Mouse (Mus musculus) kidney, postnatal 0 days (tissue): Measurements from ENCODE around the gene Srms. TPM values are rescaled to one million over a fixed set of nuclear protein-coding genes. Genes with fewer than 3 reads are reported as not detected.

Source experiments
- ATAC-seq: fragments of 200-750 bp; cut with Nextera tagmentation; replicated peaks from 2 replicates; pipeline ENCODE4 v1.8.0; 2017; ENCODE audit warnings: low read depth, moderate number of reproducible peaks, moderate TSS enrichment, moderate library complexity; ENCODE audit not compliant: low FRiP score
- DNase-seq: peaks from one replicate; pipeline ENCODE4 v3.0.0-alpha.2; 2016; ENCODE audit warnings: low spot score
- H3K27ac ChIP-seq: fragments of 300-500 bp; sonication (generic); 2 replicates; pipeline ENCODE4 v1.5.1; 2014; ENCODE audit warnings: mild to moderate bottlenecking
- H3K27me3 ChIP-seq: fragments of 300-500 bp; sonication (generic); 2 replicates; pipeline ENCODE4 v1.6.1; 2014; ENCODE audit warnings: low read length, mixed read lengths; ENCODE audit not compliant: insufficient read depth
- H3K36me3 ChIP-seq: fragments of 300-500 bp; sonication (generic); 2 replicates; pipeline ENCODE4 v1.6.1; 2014; ENCODE audit warnings: low read length, mixed read lengths; ENCODE audit not compliant: insufficient read depth
- H3K4me1 ChIP-seq: fragments of 300-500 bp; sonication (generic); replicated peaks from 2 replicates; pipeline ENCODE4 v1.6.1; 2014; ENCODE audit warnings: antibody characterized with exemption, low read length, mixed read lengths; ENCODE audit not compliant: insufficient read depth
- H3K4me2 ChIP-seq: fragments of 300-500 bp; sonication (generic); 2 replicates; pipeline ENCODE4 v1.6.1; 2014; ENCODE audit warnings: mild to moderate bottlenecking, low read length, moderate library complexity, mixed read lengths
- H3K4me3 ChIP-seq: fragments of 300-500 bp; sonication (generic); replicated peaks from 2 replicates; pipeline ENCODE4 v1.5.1; 2014; ENCODE audit warnings: low read depth, low read length
- H3K9ac ChIP-seq: fragments of 300-500 bp; sonication (generic); 2 replicates; pipeline ENCODE4 v1.6.1; 2014; ENCODE audit warnings: low read depth, low read length
- H3K9me3 ChIP-seq: fragments of 300-500 bp; sonication (generic); replicated peaks from 2 replicates; pipeline ENCODE4 v1.6.1; 2016; ENCODE audit warnings: low read length, inconsistent platforms, mixed read lengths
- CTCF ChIP-seq: IDR thresholded peaks from 2 replicates; pipeline ENCODE4 v1.5.1; 2016; ENCODE audit warnings: antibody characterized with exemption, low read depth, mild to moderate bottlenecking, moderate library complexity
- WGBS: fragments of 180-500 bp; shearing (Covaris S2); extraction: QIAGEN DNeasy Blood & Tissue Kit; methylation state at CpG from one replicate; pipeline ENCODE4 v1.1.7; 2014; 5-methylcytosine and 5-hydroxymethylcytosine counted together
- polyA plus RNA-seq: library from polyadenylated mRNA; unstranded; fragments of >200 nt; fragmentation: Nextera tagmentation; extraction: Ambion mirVana; gene quantifications from 2 replicates; pipeline ENCODE4 v1.2.1, GENCODE M21; 2015

Gene Srms
- polyA plus RNA-seq, 1 experiment from 2014 or later = 0.14 TPM

DNA sequence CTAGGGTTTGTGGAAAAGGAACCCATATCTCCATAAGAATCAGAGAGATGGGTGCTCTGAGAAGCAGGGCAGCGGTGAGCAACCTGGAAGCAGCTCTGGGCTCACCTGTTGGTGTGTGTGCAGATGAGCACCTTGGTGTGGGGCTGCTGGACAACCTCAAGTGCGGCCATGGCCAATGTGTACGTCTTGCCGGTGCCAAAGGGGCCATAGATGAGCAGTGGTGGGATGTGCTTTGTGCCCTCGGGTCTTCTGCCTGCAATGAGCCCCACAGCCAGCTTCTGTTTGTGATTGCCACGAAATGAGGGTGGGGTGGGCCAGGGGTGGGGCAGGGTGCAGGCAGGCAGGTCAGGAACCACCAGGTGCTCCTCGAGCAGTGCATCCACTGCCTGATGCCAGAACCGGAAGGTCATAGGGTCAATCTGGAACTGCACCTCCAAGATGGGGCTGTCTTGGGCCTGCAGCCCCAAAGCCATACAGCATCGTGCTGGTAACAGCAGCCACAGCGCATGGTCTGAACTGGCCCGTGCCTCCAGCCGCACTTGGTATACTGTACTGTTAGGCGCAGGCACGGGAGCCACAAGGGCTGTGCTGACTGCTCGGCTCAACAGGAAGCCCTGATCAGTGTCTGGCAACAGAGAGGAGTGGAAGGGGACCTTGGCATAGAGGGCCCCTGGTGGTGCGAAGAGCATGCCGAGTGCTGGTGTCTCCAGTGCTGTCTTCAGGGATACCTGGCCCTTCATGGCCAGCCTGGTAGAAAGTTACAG is 24.4 kb upstream of the Srms start:
- Histone ChIP-seq H3K36me3 (peaks cover 13% of the 10 kb centered on the region; the same call in 1 of the 2 replicates), H3K9ac (no peak overlapping the region; the same call in 1 of the 2 replicates), H3K27me3 (no peaks in the 10 kb centered on the region), H3K9me3 (no peaks in the 10 kb centered on the region), H3K4me1 (peaks cover 14% of the 10 kb centered on the region), H3K4me2 (no peak overlapping the region), H3K27ac (no peak overlapping the region), H3K4me3 (no peak overlapping the region)
- DNase-seq (no peak), ATAC-seq (no peak)
- WGBS = 92% methylated on average over 17 of the region's 17 CpGs
- no peak for TF ChIP-seq CTCF

- TF ChIP-seq CTCF = peak; percentile 26; the same call in 1 of the 2 replicates
- no peak overlapping the region for H3K4me3 ChIP-seq
- WGBS = 85% methylated on average over 23 of the region's 23 CpGs
- ATAC-seq (no peak), DNase-seq (no peak)
- no peak overlapping the region for H3K9ac ChIP-seq
- no peak overlapping the region for H3K4me2 ChIP-seq
- peaks cover 13% of the 10 kb centered on the region; the same call in 1 of the 2 replicates for H3K36me3 ChIP-seq
- peaks cover 6% of the 10 kb centered on the region; the same call in 1 of the 2 replicates for H3K4me1 ChIP-seq
- no peaks in the 10 kb centered on the region for H3K27me3 ChIP-seq
- no peak overlapping the region for H3K27ac ChIP-seq
- H3K9me3 ChIP-seq = no peaks in the 10 kb centered on the region
Measured at GRCm38 (mm10) chr2:181235681-181236566, 22.9 kb upstream of the Srms start.

- ATAC-seq (no peak), DNase-seq (no peak)
- Histone ChIP-seq H3K9me3 (no peaks in the 10 kb centered on the region), H3K4me2 (no peak overlapping the region), H3K27me3 (no peaks in the 10 kb centered on the region), H3K9ac (no peak overlapping the region), H3K4me1 (0 out of 2 replicates have a peak, but pooled peaks cover under 1% of the 10 kb centered on the region), H3K27ac (no peak overlapping the region), H3K4me3 (no peak overlapping the region), H3K36me3 (peaks cover 23% of the 10 kb centered on the region; the same call in 1 of the 2 replicates)
- TF ChIP-seq CTCF = no peak
- WGBS = 90% methylated on average over 11 of the region's 11 CpGs
Measured at GRCm38 (mm10) chr2:181234680-181235079, 21.7 kb upstream of the Srms start.

- Histone ChIP-seq H3K4me3 (no peak overlapping the region), H3K27ac (no peak overlapping the region), H3K9me3 (no peaks in the 10 kb centered on the region), H3K4me2 (no peak overlapping the region), H3K36me3 (peaks cover 25% of the 10 kb centered on the region; the same call in 1 of the 2 replicates), H3K9ac (no peak overlapping the region), H3K27me3 (no peaks in the 10 kb centered on the region), H3K4me1 (no peaks in the 10 kb centered on the region)
- 94% methylated on average over 15 of the region's 15 CpGs for WGBS
- ATAC-seq (no peak), DNase-seq (no peak)
- TF ChIP-seq CTCF = no peak
Measured at GRCm38 (mm10) chr2:181233443-181233842, 20.5 kb upstream of the Srms start.

GRCm38 (mm10) chr2:181231171-181231570 is 18.2 kb upstream of the Srms start:
- Histone ChIP-seq H3K36me3 (peaks cover 16% of the 10 kb centered on the region; the same call in 1 of the 2 replicates), H3K9me3 (no peaks in the 10 kb centered on the region), H3K4me2 (no peak overlapping the region), H3K27me3 (no peaks in the 10 kb centered on the region), H3K4me1 (no peaks in the 10 kb centered on the region), H3K9ac (no peak overlapping the region), H3K27ac (no peak overlapping the region), H3K4me3 (no peak overlapping the region)
- DNase-seq (no peak), ATAC-seq (no peak)
- no peak for TF ChIP-seq CTCF
- WGBS = 90% methylated on average over 19 of the region's 20 CpGs

DNA sequence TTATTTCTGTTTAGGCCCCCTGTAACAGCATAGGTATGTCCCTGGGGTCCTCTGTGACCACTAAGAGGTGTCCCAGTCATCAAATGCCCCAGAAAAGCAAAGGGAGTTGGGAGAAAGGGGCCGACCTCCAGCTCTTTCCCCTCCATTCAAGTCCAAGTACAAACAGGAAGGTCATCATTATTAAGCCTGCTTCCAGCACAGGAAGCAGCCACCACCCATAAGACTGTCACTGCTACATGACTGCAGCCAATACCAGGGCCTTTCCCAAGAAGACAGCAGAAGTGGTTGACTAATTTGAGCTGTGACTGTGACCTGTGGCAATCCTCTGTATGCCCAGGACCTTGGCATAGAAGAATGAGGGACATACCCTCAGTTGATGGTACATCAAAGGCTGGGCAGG is 15.3 kb upstream of the Srms start:
- no peak overlapping the region for H3K27ac ChIP-seq
- WGBS = 64% methylated on average over 1 of the region's 1 CpGs

More for the DNA sequence above, 15.3 kb upstream of the Srms start:
- Histone ChIP-seq H3K4me1 (no peaks in the 10 kb centered on the region), H3K36me3 (peaks cover 13% of the 10 kb centered on the region; the same call in 1 of the 2 replicates), H3K9me3 (no peaks in the 10 kb centered on the region), H3K27me3 (no peaks in the 10 kb centered on the region), H3K9ac (no peak overlapping the region), H3K4me2 (no peak overlapping the region), H3K4me3 (no peak overlapping the region)
- ATAC-seq (no peak), DNase-seq (no peak)
- TF ChIP-seq CTCF = no peak
